Mouse (Mus musculus) ES-E14 (cell line): ENCODE results near the gene Ubtd2. TPM values are rescaled to one million over a fixed set of nuclear protein-coding genes. Genes with fewer than 3 reads are reported as not detected.

Experiments used
- DNase-seq: peaks from one replicate; pipeline ENCODE4 v3.0.0-alpha.2; 2013; ENCODE audit warnings: low read depth, low spot score
- H3K27ac ChIP-seq: 2 replicates; pipeline ENCODE4 v1.5.1; 2012; ENCODE audit warnings: low read depth, mild to moderate bottlenecking, low read length, moderate library complexity, mixed read lengths; ENCODE audit not compliant: poor library complexity, insufficient read depth, severe bottlenecking
- H3K36me3 ChIP-seq: 2 replicates; pipeline ENCODE4 v1.6.1; 2012; ENCODE audit warnings: mild to moderate bottlenecking, low read length, moderate library complexity, mixed read lengths; ENCODE audit not compliant: control insufficient read depth, poor library complexity, insufficient read depth, severe bottlenecking
- H3K4me1 ChIP-seq, 2 experiments: fragments of 150-350 bp in 1 of 2; sonication (generic) in 1 of 2; 2 replicates each; pipeline ENCODE4 v1.6.1; 2012; ENCODE audit warnings: low read length in 2 of 2, mild to moderate bottlenecking in 1 of 2, mixed read lengths in 1 of 2; ENCODE audit not compliant: control insufficient read depth in 2 of 2, insufficient read depth in 2 of 2, poor library complexity in 1 of 2
- H3K4me3 ChIP-seq, 2 experiments: fragments of 150-350 bp in 1 of 2; sonication (generic) in 1 of 2; 2 replicates each; pipeline ENCODE4 v1.5.1; 2012; ENCODE audit warnings: low read length in 2 of 2, low read depth in 1 of 2, mild to moderate bottlenecking in 1 of 2, mixed read lengths in 1 of 2; ENCODE audit not compliant: insufficient read depth in 1 of 2, poor library complexity in 1 of 2, severe bottlenecking in 1 of 2
- H3K9ac ChIP-seq: 2 replicates; pipeline ENCODE4 v1.6.1; 2012; ENCODE audit warnings: low read depth, mild to moderate bottlenecking, low read length, mixed read lengths; ENCODE audit not compliant: poor library complexity, insufficient read depth, severe bottlenecking
- H3K9me3 ChIP-seq: fragments of 150-350 bp; sonication (generic); 2 replicates; pipeline ENCODE4 v1.6.1; 2012; ENCODE audit warnings: low read depth, mild to moderate bottlenecking, low read length; ENCODE audit not compliant: control insufficient read depth, insufficient read depth
- CHD2 ChIP-seq: IDR thresholded peaks from 2 replicates; pipeline ENCODE4 v1.6.1; 2014; ENCODE audit warnings: mild to moderate bottlenecking, low read depth, low read length, inconsistent platforms
- HCFC1 ChIP-seq: IDR thresholded peaks from 2 replicates; pipeline ENCODE4 v1.6.1; 2012; ENCODE audit warnings: low read length, inconsistent platforms, borderline replicate concordance; ENCODE audit not compliant: insufficient read depth
- MAFK ChIP-seq: IDR thresholded peaks from 2 replicates; pipeline ENCODE4 v1.6.1; 2014; ENCODE audit warnings: mild to moderate bottlenecking, low read depth, low read length, inconsistent platforms; ENCODE audit not compliant: insufficient read depth
- ZC3H11A ChIP-seq: IDR thresholded peaks from 2 replicates; pipeline ENCODE4 v1.6.1; 2012; ENCODE audit warnings: low read depth, mild to moderate bottlenecking, inconsistent platforms, low read length, borderline replicate concordance
- ZNF384 ChIP-seq: IDR thresholded peaks from 2 replicates; pipeline ENCODE4 v1.6.1; 2012; ENCODE audit warnings: low read depth, low read length, inconsistent platforms
- in situ Hi-C, 2 experiments: fragments of 600-800 bp; cut with MboI; formaldehyde crosslinking; loops; one replicate each; pipeline ENCODE4 v1.15.1; 2025; ENCODE audit warnings: low sequenced_read_pairs in 2 of 2, inconsistent platforms in 1 of 2; ENCODE audit not compliant: unreplicated experiment in 2 of 2
- total RNA-seq: library from RNA; depleted of rRNA; stranded (reverse); fragments of 300-350 nt; gene quantifications from 2 replicates; pipeline ENCODE4 v1.2.3, GENCODE M21; 2012

Ubtd2 gene
- total RNA-seq, 1 experiment, result 18.3 TPM

- no peak for DNase-seq
- Histone ChIP-seq H3K9ac (no peak overlapping the region), H3K9me3 (no peaks in the 10 kb centered on the region), H3K4me3 (no peak overlapping the region), H3K27ac (no peak overlapping the region), H3K36me3 (peaks cover 2% of the 10 kb centered on the region; the same call in 1 of the 2 replicates), H3K4me1 (no peaks in the 10 kb centered on the region; a peak in 1 of 4 replicates)
- in situ Hi-C loops, result no loop called here
- TF ChIP-seq HCFC1 (no peak), MAFK (no peak)
Measured at GRCm38 (mm10) chr11:32516916-32517712, 61.9 kb downstream of the Ubtd2 start.

GRCm38 (mm10) chr11:32518770-32519169, 63.6 kb downstream of the Ubtd2 start:
- in situ Hi-C loops, result no loop called here
- no peaks in the 10 kb centered on the region; a peak in 1 of 4 replicates for H3K4me1 ChIP-seq
- H3K36me3 ChIP-seq, result peaks cover 2% of the 10 kb centered on the region; the same call in 1 of the 2 replicates
- no peak overlapping the region for H3K27ac ChIP-seq
- no peak overlapping the region for H3K4me3 ChIP-seq
- TF ChIP-seq HCFC1 (no peak), ZC3H11A (no peak), ZNF384 (no peak)
- no peaks in the 10 kb centered on the region for H3K9me3 ChIP-seq
- DNase-seq, result no peak
- H3K9ac ChIP-seq, result no peak overlapping the region

- Histone ChIP-seq H3K36me3 (peaks cover 2% of the 10 kb centered on the region; the same call in 1 of the 2 replicates), H3K27ac (no peak overlapping the region), H3K4me1 (no peaks in the 10 kb centered on the region; a peak in 1 of 4 replicates), H3K9me3 (no peaks in the 10 kb centered on the region), H3K9ac (no peak overlapping the region), H3K4me3 (no peak overlapping the region)
- in situ Hi-C loops, result no loop called here
- no peak for TF ChIP-seq ZC3H11A
- no peak for TF ChIP-seq CHD2
- no peak for TF ChIP-seq ZNF384
- no peak for TF ChIP-seq MAFK
- TF ChIP-seq HCFC1, result no peak
- DNase-seq, result no peak
Measured at GRCm38 (mm10) chr11:32519354-32519753, 64.2 kb downstream of the Ubtd2 start.

GRCm38 (mm10) chr11:32521246-32521645, 66.1 kb downstream of the Ubtd2 start:
- Histone ChIP-seq H3K9ac (no peak overlapping the region), H3K9me3 (no peaks in the 10 kb centered on the region), H3K27ac (no peak overlapping the region), H3K4me1 (no peaks in the 10 kb centered on the region; a peak in 1 of 4 replicates), H3K36me3 (peaks cover 2% of the 10 kb centered on the region; the same call in 1 of the 2 replicates), H3K4me3 (no peak overlapping the region)
- DNase-seq, result no peak
- no peak for TF ChIP-seq CHD2
- TF ChIP-seq ZC3H11A, result no peak
- no peak for TF ChIP-seq HCFC1
- no peak for TF ChIP-seq MAFK
- no peak for TF ChIP-seq ZNF384
- in situ Hi-C loops, result no loop called here
